Mouse (Mus musculus): ENCODE data around the gene Lsamp.

The Lsamp gene

DNA sequence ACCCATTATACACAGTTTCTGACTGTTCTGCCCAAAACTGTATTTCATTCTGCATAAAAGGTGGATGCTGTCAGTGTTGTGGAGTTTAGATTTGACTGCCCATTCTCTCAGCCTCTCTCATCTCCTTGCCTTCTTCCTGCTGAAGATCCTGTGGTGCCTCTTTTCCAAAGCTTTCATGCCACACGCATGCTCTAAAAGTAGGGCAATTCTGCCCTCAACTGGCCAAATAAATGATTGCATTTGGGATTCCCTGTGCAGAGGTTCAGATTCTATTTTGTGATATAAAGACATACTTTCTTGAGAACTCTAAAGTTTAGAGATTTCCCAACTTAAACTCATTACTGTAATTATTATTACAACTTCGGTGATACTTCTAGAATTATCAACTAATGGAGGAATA, 1260.5 kb downstream of the Lsamp start:
- peak; percentile 25 for DNase-seq (ENCODE audit: low spot score)

DNA sequence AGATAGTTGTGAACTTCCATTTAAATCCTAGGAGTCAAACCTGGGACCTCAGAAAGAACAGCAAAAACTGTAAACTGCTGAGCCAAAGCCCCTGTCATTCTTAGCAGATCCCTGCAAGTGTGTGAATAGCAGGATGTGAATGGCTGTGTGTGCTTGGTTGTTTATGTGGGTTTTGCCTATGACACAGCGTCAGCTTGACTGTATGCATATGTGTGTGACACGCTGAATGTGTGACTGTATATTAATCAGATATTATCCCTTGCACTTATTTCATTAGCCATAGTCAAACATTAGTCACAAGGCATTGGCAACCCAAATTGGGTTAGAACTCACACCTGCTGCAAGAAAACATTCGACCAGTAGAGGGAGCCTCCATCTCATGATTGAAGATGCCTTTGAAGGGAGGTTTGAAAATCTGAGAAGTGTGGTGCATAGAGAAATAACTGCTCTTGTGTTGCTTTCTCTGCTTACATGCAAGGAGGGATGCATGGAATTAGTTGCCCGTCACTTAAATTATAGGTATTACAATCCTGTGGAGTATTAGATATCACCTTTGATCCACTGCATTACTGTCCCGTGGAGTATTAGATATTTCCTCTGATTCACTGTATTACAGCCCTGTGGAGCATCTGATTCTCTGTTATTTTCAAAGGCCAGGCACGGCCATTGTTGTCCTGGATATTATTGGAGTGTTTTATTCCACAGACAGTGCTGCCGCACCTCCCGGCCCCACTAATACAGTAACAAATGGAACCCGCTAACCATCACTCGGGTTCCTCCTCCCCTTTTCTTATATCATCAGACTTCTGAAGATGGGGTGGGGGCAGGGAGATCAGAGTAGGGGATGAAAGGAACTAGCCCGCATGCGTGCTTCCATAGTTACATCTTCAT, 1274.2 kb downstream of the Lsamp start:
- DNase-seq (ENCODE audit: low spot score), result peak; percentile 65

DNA sequence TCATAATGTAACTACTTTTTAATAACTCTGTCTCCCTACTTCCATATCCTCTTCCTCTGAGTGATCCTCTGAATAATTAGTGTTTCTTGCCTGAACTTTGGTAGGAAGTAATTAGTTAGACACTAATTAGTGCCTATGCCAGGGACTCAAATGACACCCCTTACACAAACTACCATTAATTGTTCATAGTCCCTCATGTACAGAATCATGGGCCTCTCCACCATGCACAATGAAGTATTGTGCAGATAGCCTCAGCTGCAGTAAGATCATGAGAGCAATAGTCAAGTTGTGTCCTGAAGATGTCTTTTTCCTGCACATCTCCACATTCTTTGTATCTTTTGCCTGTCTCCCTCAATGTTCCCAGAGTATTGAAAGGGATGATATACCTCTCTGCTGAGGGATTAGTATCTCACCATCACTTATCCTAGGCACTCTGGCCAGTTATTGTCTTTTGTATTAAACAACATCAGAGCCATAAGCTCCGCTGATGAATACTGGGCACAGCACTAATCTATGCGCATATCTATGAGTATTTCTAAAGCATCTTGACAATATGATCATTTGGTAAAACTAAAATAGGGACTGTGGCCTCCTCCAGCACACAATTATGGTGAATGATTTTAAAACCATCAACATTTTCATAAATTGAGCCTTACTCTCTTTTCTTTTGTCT, 1292.0 kb downstream of the Lsamp start:
- no peak for DNase-seq (ENCODE audit: low spot score)

DNA sequence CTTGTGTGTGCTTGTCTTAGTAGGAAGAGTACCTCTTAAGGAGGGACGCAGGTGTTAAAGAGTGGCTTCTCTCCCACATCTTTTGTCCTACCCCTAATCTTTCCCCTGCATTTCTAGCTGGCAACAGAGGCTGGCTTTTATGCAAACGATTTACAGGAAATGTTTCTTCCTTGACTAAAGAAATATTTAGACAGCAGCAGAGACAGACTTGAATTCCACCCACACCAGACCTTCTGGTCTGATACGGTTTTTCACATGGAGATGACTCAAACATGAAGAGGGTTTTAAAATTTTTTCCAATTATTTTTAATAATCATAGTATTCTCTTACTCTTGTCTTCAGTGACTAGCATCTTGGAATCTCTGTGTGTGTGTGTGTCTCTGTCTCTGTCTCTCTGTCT, 1333.8 kb downstream of the Lsamp start:
- DNase-seq (ENCODE audit: low spot score), result no peak

DNA sequence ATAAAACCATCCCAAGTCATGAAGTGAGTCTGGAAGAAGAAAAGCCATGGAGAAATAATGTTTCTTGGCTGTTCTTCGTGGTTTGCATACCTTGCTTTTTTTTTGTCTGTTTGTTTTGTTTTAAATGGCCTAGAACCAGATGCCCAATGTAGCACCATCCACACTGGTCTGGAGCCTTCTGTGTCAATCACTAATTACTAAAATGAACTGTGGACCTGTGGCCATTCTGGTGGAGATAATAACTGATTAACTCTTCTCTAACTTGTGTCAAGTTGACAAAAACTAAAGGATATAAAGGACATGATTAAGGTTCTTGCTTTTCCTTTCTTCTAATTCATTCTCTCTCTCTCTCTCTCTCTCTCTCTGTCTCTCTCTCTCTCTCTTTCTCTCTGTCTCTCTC, 1359.3 kb downstream of the Lsamp start:
- no peak for DNase-seq (ENCODE audit: low spot score)

DNA sequence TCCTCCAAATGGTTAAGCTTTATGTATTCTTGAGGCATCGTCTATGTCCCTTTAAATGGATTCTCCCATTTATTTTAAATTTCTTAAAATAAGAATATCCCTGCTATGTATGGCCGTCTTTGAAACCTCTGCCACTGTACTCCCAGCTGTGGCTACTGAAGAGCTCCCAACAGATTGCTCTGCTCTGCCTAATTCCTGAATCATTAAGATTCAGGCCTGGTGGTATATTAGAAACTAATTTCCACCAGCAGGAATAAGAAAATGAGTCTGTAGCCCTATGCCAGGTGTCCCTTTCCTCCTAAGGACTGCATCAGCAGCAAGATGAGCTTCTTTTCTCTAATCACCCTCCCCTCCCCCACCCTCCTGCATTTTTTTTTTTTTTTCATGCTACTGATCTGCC, 1381.0 kb downstream of the Lsamp start:
- no peak for DNase-seq (ENCODE audit: low spot score)

DNA sequence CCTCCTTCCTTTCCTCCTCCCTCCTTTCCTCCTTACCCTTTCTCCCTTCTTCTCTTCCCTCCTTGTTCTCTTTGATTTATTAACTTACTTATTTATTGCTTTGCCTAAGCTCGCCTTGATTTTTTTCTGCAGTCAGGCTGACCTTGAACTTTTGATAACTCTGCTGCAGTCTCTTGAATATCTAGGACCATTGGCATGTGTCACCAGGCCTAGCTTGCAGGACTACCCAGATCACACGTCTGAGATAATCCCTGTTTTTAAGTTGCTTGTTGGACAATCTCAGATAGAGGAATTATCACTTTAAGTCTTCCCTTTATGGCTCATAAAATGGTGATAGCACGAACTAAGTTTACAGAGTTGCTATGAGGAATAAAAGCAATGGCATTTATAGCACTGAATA, 1399.5 kb downstream of the Lsamp start:
- no peak for DNase-seq (ENCODE audit: low spot score)

DNA sequence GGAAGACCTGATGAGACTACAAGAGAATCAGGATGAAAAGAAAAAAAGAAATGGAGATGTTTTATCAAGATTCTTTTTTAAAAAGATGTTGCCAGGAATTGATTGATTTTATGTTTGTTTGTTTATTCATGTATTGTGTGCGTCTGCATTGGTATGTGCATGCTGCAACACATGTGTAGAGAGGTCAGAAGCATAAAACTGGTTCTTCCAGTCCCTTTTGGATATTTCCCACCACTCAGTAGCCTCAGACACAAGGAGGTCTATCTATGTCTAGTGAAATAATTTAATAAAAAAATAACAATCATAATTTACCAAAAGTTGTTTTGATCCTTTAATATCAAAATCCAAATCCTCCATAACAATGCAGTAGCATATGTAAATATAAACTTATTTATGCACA, 1400.1 kb downstream of the Lsamp start:
- no peak for DNase-seq (ENCODE audit: low spot score)

DNA sequence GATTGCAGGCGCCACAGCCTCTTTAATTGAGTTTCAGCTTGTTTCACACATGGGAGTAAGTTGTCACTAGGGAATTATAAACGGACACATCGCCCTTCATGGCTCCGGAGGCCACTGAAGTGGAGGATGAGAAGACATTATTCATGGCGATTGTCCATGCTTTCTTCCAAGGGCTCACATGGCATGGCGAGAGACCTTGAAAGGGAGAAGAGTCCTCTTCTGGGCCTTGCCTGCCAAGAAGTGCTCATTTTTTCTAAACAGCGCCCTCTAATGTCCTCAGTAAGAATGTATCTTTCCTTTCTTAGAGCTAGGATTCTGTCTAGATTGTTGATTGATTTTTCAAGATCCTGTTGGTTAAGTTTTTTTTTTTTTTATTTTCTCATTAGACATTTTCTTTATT, 1424.7 kb downstream of the Lsamp start:
- DNase-seq (ENCODE audit: low spot score), result no peak

DNA sequence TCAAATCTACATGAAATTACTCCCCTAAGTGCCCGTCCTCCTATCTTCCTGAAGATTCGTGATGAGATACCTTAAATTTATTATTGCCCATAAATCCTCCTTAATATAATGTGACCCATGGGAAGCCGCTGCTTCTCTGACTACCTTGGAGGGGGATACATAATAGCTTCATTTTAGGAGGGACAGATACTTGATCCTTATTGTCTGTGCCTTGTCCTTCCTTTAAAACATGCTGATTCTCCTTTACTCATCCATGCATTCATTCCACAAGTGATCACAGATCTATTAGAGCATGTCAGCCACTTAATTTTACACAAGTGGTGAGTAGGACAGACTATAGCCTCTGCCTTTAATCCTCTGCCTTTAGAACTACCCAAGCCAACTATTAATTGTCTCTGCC, 1426.5 kb downstream of the Lsamp start:
- no peak for DNase-seq (ENCODE audit: low spot score)

DNA sequence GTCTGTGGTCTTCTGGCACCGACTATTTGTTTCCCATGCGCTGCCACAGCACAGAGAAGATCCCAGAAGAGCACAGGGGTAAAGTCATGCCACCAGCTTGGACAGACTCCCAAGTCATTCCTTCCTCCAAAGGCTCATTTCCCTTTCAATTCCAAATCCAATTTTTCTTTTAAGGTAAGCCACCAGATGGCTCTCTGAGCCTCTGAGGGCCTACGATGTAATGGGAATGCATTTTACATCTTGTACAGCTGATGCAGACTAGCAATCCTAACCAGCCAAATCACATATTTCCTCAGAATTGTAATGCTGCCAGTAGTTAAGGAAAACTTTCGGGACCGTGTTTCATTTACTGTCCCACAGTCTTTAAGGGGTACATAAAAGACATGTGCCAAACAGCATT, 1433.2 kb downstream of the Lsamp start:
- no peak for DNase-seq (ENCODE audit: low spot score)

DNA sequence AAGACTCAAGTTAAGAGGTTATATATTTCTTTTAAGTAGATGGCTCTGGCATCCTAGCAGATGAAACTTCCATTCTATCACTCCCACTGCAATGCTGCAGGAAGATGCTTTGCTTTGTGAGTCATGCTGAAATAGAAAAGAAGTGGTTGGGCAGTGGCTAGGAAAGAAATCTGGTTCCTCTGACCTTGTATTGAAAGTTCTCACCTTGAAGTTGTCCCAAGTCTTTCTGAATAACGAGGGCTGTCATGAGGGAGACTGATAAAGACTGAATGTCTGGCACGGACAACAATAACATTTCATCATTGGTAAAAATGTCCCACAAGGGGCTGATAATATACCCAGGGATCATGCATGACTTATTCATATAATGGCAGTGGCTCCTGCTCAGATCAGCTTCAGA, 1483.2 kb downstream of the Lsamp start:
- DNase-seq (ENCODE audit: low spot score), result no peak

DNA sequence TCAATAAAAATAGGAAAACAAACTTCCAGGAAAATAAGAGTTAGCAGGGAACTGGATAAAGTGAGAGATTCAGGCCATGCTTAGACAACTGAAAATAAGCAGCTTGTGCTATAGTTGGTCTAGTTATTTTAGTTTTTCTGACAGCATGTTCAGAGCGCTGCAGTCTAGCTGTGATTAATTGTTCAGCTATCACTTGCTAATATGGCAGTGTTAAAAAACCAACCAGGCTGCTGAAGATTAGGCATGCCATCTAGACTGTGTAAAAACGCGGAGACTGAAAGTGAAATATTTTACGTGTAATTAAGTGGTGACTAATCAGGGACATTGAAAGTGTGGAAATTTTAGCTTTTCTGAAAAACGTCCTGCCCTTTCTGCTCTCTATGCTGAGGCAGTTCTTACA, 1494.5 kb downstream of the Lsamp start:
- no peak for DNase-seq (ENCODE audit: low spot score)

DNA sequence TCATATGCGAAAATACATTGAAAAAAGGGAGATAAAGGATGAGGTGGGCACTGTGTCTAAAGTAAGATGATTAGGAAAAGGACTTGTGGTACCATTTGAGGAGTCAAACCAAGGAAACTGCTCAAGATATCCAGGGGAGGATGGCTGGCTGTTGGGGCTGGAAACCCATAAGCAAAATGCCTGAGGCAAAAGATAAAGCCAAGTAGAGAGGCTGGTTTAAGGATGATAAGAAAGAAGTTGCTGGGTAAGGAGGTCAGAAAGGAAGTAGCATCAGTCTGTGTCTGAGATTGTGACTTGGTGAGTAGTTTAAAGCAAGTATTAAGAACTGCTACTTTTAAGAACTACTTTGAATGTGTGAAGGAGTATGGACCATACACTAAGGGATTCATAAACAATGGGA, 1497.7 kb downstream of the Lsamp start:
- no peak for DNase-seq (ENCODE audit: low spot score)

DNA sequence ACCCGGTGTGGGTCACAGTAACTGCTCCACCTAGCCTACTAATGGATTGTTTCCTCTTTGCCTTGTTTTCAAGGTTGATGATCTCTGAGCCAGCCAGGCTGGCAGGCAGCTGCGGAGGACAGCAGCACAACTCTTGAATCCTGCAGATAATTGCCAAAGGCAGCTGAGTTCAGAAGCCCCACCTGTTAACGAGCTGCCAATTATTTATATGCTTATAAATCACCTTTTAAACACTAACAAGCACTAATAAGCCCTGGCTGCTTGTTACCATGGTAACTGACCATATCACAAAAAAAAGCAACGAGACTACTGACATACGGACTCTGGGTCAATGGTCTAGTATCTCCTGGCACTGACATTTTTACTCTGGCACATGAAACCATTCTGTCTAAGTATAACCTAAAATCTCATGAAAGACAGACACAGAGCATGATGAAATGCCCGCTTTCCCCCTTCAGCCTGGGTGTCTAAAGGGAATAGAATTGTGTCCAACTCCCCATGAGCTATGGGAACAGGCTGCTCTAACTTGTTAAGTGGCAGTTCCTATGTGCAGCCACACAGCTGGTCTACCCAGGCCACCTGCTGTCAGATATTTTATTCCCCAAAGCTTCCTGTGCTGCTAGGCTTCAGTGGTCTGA, 1526.9 kb downstream of the Lsamp start:
- DNase-seq (ENCODE audit: low spot score), result no peak

DNA sequence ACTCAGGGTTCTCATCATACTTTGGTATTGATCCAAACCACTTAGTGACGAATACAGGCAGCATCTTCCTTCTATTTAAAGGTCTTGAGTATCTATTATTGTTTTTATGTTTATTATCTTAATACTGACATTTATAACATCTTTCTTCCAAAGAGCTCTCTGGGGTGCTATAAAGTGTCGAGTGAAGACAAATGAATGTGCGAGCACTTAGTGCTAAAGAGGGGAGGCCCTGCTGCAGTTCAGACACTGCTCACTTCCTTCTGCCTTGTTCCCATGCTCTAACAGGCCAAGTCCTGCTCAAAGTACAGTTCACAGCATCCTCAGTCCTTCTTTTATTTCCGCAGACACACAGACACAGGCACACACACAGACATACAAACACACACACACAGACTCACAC, 1537.4 kb downstream of the Lsamp start:
- no peak for DNase-seq (ENCODE audit: low spot score)

DNA sequence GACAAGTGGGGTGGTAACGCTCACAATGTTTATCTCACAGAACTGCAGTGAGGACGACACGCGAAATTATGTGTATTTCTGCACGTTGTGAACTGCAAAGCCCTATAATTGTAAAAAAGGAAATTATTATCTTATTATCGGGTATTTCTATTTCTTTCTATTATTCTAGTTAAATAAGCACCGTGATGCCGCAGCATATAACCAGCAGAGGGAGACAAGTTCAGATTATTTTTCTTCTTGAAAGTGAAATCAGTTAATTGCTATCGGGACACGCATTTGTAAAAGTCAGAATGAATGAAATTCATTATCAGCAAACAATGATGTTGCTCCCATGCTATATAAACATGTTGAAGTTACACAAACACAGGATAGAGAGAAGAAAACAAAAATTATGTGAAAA, 1540.1 kb downstream of the Lsamp start:
- DNase-seq (ENCODE audit: low spot score), result no peak

DNA sequence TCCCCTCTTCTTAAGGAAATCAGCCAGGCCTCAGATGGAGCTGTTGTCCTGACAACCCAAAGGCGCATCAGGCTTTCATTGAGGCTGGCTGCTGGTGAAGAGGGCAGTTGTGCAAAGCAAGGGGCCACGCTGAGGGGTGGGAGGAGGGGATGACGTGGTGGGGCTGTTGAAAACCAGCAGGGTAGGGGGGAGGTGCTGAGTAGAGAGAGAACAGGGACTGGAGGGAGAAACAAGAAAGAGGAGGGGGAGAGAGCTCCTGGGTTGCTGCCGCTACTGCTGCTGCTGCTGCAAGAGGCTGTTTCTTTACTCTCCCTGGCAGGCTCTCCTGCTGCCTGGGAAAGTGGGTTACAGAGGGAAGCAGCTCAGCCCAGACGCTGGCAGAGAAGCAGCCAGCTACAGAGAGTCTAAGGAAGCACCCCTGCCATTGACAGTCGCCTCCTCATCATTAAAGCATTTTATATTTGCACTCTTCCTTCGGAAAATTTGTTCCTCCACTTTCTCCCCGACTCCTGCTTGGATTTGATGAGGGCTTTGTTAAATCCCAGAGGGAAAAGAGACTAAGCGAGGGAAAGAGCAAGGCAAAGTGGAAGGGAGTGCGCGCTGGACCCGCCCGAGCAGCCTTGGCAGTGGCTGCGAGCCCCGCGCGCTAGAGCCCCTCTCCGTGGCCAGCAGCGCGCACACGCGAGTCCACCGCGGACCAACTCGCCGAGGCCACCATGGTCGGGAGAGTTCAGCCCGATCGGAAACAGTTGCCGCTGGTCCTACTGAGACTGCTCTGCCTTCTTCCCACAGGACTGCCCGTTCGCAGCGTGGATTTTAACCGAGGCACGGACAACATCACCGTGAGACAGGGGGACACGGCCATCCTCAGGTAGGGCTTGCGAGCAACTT, 1548.7 kb downstream of the Lsamp start:
- no peak for DNase-seq (ENCODE audit: low spot score)

DNA sequence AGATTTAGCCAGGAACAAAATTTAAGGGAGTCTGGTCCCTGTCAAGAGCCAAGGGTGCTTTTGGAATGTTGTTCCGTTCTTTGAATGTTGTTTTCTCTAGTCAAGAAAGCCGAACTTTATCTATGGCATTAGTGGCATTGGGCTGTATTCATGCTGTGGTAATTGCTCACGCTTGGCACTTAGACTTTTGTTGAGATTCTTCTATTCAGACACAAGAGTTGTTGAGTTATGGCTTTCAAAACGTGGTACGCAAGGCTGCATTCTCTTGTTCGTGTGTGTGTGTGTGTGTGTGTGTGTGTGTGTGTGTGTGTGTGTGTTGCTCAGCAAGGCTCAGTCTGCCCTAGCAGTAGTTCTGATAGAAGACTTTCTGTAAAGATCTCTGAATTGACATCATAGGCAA, 1549.5 kb downstream of the Lsamp start:
- DNase-seq (ENCODE audit: low spot score), result no peak

DNA sequence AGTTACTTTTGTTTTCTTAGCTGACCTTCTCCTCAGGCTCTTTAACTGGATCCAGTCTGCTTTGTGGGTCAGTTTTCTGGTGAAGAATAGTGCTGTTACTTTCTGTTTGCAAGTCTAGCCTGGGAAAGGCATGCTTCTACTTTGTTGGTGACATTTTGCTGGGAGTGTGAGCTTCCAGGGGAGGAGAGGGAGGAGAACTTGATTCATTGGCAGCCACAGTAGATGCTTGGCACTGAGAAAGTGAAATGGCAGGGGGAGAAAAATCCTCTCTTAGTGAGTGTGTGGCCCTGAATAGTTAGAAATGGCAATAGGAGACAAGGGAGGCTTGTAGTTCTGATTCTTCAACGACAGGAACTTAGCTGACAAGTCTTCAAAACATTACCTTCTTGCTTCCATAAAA, 1551.6 kb downstream of the Lsamp start:
- DNase-seq (ENCODE audit: low spot score), result no peak

DNA sequence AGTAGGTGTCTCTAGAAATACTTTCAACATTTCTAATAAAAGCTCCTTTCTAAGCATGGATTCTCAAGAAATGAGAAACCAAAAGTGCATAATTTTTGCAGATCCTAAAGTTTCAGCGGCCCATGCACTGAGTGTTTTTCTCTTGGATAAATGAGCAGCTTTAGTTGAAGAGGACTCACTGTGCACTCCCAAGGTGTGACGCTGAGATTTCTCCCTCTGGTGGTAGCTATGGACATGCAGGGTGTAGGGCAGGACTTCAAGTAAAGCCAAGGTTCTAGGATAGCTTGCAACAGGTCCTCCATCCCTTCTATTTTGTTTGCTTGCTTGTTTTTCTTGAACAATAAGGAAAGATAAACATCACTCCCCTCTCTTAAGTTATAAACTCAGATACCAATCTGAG, 1558.5 kb downstream of the Lsamp start:
- DNase-seq (ENCODE audit: low spot score), result no peak

DNA sequence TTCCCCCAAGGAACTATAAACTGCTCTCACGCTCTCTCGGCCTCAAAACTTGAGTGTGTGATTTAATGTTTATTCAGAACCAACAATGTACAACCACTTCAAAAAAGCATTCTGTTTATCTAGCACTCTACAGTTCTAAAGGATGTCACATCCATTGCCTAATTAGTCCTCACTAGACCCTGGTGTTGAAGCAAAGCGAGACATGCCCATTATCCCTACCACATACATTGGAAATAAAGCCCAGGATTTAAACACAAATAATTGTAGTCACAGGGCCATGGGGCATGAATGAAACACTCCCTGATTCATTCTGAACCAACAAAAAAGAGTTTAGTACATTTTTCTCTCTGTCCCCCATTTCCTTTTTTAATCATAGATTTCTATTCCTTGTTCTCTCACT, 1567.0 kb downstream of the Lsamp start:
- DNase-seq (ENCODE audit: low spot score), result no peak

Data from adipocyte (in vitro differentiated cells).